Mouse (Mus musculus) heart, adult 2 months (tissue): ENCODE measurements around the gene Usf1. TPM values are rescaled to one million over a fixed set of nuclear protein-coding genes. Genes with fewer than 3 reads are reported as not detected.
A peak's percentile ranks its signal among the peaks of the same experiment; 100 is the strongest.

Source experiments
- DNase-seq, 2 experiments: peaks; one replicate each; pipeline ENCODE4 v3.0.0; 2021
- H3K27ac ChIP-seq: fragments of 200-600 bp; 2 replicates; pipeline ENCODE4 v1.8.1; 2022
- H3K27me3 ChIP-seq: fragments of 200-500 bp; 2 replicates; pipeline ENCODE4 v1.6.1; 2012; ENCODE audit warnings: mild to moderate bottlenecking, low read length, inconsistent platforms, mixed read lengths; ENCODE audit not compliant: control insufficient read depth, insufficient read depth
- H3K36me3 ChIP-seq: fragments of 200-500 bp; 2 replicates; pipeline ENCODE4 v1.6.1; 2012; ENCODE audit warnings: low read length, inconsistent platforms; ENCODE audit not compliant: control insufficient read depth, insufficient read depth
- H3K4me1 ChIP-seq: fragments of 200-500 bp; 2 replicates; pipeline ENCODE4 v1.6.1; 2011; ENCODE audit warnings: low read length; ENCODE audit not compliant: control insufficient read depth, insufficient read depth
- H3K4me3 ChIP-seq: fragments of 200-600 bp; 2 replicates; pipeline ENCODE4 v1.8.1; 2022
- H3K79me2 ChIP-seq: fragments of 200-500 bp; replicated peaks from 2 replicates; pipeline ENCODE4 v1.6.1; 2012; ENCODE audit warnings: mild to moderate bottlenecking, inconsistent platforms, low read length, moderate library complexity, mixed read lengths; ENCODE audit not compliant: control insufficient read depth, insufficient read depth
- H3K9ac ChIP-seq: fragments of 200-500 bp; 2 replicates; pipeline ENCODE4 v1.6.1; 2012; ENCODE audit warnings: low read depth, mild to moderate bottlenecking, control low read depth, inconsistent platforms, low read length, mixed read lengths
- CTCF ChIP-seq: fragments of 200-600 bp; IDR thresholded peaks from 2 replicates; pipeline ENCODE4 v1.8.1; 2022; ENCODE audit warnings: antibody characterized with exemption, mild to moderate bottlenecking, moderate library complexity
- EP300 ChIP-seq: fragments of 200-500 bp; IDR thresholded peaks from 2 replicates; pipeline ENCODE4 v1.6.1; 2011; ENCODE audit warnings: low read depth, low read length, control low read depth; ENCODE audit not compliant: insufficient read depth
- POLR2A ChIP-seq: fragments of 200-500 bp; IDR thresholded peaks from 2 replicates; pipeline ENCODE4 v1.6.1; 2011; ENCODE audit warnings: mild to moderate bottlenecking, low read depth, low read length, control low read depth; ENCODE audit not compliant: insufficient read depth
- WGBS: fragments of 180-500 bp; shearing (Covaris S2); methylation state at CpG from one replicate; pipeline ENCODE4 v1.1.7; 2018; 5-methylcytosine and 5-hydroxymethylcytosine counted together
- intact Hi-C: fragments of 180-260 bp; cut with DNase I; formaldehyde crosslinking; loops from one replicate; pipeline ENCODE4 v1.15.1; 2025
- polyA plus RNA-seq: library from polyadenylated mRNA; depleted of rRNA; stranded (reverse); fragments of >200 nt; gene quantifications from 2 replicates; pipeline ENCODE4 v1.2.3, GENCODE M21; 2012
- total RNA-seq, 2 experiments: library from RNA; stranded (reverse); gene quantifications; 2 replicates each; pipeline ENCODE4 v1.2.3; 2021

The Usf1 gene
- total and polyA plus RNA-seq, 3 experiments = 38.4 to 47.8 (median 46.6) TPM

DNA sequence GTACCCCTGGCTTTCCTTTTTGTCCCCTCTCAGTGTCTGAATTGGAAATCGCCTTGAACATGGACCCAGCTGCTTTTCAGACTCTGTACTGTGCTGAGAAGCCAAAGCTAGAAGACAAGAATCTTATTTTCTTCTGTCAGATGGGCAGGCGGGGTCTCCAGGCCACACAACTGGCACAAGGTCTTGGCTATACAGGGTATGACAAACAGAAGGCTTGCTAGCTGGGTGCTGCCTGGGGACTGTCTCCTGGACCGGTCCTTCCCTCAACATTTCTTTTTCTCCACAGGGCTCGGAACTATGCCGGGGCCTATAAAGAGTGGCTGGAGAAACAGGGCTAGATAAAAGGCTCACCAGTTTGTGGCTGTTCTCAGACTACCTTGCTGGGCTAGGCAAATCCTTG lies 8.8 kb downstream of the Usf1 start:
- Histone ChIP-seq H3K79me2 (no peaks in the 10 kb centered on the region), H3K4me1 (no peaks in the 10 kb centered on the region), H3K4me3 (no peak overlapping the region), H3K27me3 (no peaks in the 10 kb centered on the region), H3K36me3 (no peaks in the 10 kb centered on the region; the same call in 1 of the 2 replicates), H3K27ac (no peak overlapping the region), H3K9ac (no peak overlapping the region)
- intact Hi-C loops = no loop called here
- WGBS = 93% methylated on average over 5 of the region's 5 CpGs
- TF ChIP-seq EP300 = no peak
- TF ChIP-seq CTCF = no peak
- TF ChIP-seq POLR2A = no peak
- DNase-seq = no peak

DNA sequence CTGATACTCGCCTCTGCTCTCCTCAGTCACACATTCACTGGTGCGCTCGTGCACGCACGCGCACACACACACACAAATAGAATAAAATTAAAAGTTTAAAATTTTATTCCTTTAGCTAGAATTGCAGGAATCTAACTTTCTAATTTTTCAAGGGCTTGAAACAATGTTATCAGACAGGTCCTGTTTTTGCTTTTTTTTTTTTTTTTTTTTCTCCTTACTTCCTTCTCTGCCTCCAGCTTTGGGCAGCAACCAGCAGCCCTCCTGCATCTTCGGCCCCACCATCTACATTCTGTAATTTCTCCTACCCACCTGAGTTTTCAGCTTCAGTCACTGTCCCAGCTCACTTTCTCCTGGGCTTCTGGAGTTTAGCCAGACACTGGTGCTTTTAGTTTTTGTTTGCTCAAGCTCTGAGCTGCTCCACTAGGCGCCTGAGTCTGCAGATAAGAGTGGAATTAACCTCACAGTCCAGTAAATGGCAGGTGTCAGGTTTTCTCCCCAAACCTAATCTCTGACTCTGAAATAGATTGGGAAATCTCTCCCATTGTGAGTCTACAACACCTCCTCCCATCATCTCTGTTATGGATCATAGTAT lies 11.5 kb downstream of the Usf1 start:
- WGBS = 77% methylated on average over 8 of the region's 8 CpGs
- TF ChIP-seq EP300 = no peak
- no peak for TF ChIP-seq CTCF
- no peak for TF ChIP-seq POLR2A
- no peak for DNase-seq
- H3K9ac ChIP-seq = no peak overlapping the region
- no peaks in the 10 kb centered on the region; the same call in 1 of the 2 replicates for H3K36me3 ChIP-seq
- no peaks in the 10 kb centered on the region for H3K79me2 ChIP-seq
- no peak overlapping the region for H3K27ac ChIP-seq
- no peak overlapping the region for H3K4me3 ChIP-seq
- H3K27me3 ChIP-seq = no peaks in the 10 kb centered on the region
- intact Hi-C loops = no loop called here
- H3K4me1 ChIP-seq = peaks cover 3% of the 10 kb centered on the region; the same call in 1 of the 2 replicates

DNA sequence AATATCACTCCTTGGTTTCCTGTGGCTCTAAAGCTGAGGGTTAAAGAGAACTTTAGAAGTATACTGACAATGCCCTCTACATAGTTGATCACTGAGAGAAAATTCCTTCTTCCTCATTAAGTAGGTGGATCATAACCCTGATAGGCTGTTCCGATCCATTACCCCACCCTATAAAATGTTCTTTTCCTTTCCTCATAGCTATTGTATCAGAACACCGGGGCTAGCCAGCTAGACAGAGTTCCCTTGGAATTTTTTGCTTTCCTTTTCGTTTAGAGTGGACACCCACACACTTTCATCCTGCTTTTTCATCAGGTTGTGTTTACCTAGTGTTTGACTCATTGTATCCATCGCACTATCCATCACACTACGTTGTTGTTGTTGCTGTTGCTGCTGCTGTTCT lies 13.5 kb downstream of the Usf1 start:
- H3K79me2 ChIP-seq = no peaks in the 10 kb centered on the region
- DNase-seq = no peak
- peaks cover 3% of the 10 kb centered on the region; the same call in 1 of the 2 replicates for H3K4me1 ChIP-seq
- intact Hi-C loops = no loop called here
- no peak overlapping the region for H3K9ac ChIP-seq
- H3K36me3 ChIP-seq = no peaks in the 10 kb centered on the region; the same call in 1 of the 2 replicates
- WGBS = 27% methylated on average over 5 of the region's 5 CpGs
- peak overlapping the region; percentile 4; the same call in 1 of the 2 replicates for H3K27ac ChIP-seq
- H3K4me3 ChIP-seq = no peak overlapping the region
- H3K27me3 ChIP-seq = no peaks in the 10 kb centered on the region
- TF ChIP-seq CTCF (no peak), EP300 (no peak), POLR2A (no peak)

DNA sequence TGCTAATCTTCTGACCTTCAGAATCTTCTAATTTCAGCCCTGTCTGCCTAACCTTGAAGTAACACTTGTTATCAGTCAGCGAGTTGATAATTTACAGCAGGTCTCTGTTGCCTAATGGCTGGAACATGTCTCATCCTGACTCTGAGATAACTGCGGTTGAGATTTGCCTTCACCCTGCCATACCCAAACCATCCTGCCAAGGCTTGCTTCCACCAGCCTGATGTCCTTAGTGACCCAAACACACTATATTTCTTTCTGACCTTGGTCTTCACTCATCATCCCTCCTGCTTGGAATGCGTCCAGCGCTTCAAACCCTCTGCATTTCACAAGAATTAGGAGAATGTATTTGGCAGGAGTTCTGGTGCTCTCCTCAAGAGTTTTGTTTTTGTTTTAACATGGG lies 14.0 kb downstream of the Usf1 start:
- Histone ChIP-seq H3K27ac (peak overlapping the region; percentile 4; the same call in 1 of the 2 replicates), H3K4me1 (peaks cover 3% of the 10 kb centered on the region; the same call in 1 of the 2 replicates), H3K36me3 (no peaks in the 10 kb centered on the region; the same call in 1 of the 2 replicates), H3K27me3 (no peaks in the 10 kb centered on the region), H3K9ac (no peak overlapping the region), H3K79me2 (no peaks in the 10 kb centered on the region), H3K4me3 (no peak overlapping the region)
- peak in 1 of 2 experiments; percentile 40 for DNase-seq
- TF ChIP-seq POLR2A = no peak
- 0 out of 2 replicates have a peak, but pooled peaks have one; percentile 28 for TF ChIP-seq EP300
- 35% methylated on average over 4 of the region's 4 CpGs for WGBS
- intact Hi-C loops = no loop called here

DNA sequence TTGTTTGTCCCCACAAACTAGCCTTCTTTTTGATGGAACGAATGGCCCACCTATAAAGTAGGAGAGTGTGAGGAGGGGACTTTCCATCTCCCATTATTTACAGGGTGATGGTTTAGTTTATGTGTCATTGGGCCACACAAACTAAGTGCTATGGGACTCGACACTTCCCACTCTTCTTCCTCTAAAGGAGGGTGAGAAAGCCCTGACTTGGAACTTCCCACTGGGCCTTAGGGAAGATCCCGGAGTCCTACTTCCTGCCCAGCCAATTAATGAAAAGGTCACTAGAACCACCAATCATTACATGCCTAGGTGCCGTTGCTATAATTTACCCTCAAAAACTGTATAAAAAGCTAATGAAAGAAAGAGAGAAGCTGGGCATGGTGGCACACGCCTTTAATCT lies 21.0 kb downstream of the Usf1 start:
- Histone ChIP-seq H3K79me2 (no peaks in the 10 kb centered on the region), H3K27ac (no peak overlapping the region), H3K4me1 (peaks cover 2% of the 10 kb centered on the region), H3K4me3 (no peak overlapping the region), H3K9ac (no peak overlapping the region), H3K36me3 (no peaks in the 10 kb centered on the region), H3K27me3 (no peaks in the 10 kb centered on the region)
- TF ChIP-seq CTCF = no peak
- TF ChIP-seq EP300 = no peak
- no peak for TF ChIP-seq POLR2A
- DNase-seq = no peak
- WGBS = 66% methylated on average over 5 of the region's 5 CpGs
- intact Hi-C loops = no loop called here

DNA sequence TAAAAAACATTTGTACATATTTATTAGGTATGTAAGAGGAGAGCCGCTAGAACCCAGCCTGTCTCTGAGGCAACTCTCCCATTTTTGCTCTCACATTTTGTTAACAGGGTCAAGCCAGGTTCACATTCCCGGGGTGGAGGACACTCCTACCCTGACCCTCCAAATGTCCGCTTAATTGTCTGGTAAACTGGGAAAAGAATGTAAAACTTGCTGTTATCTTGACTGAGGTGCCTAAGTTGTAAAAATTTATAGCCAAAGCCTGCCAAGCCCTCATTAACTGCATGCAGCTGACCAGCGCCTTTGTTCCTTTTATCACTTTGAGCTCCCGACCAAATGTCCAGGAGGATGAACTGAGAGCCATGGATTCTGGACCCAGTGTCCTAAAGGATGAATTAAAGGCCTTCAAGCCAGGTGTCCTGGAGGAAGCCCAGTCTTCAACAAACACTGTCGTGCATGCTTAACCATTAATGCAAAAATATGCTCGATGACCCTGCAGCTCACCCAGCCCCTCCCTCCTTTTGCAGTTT lies 24.2 kb downstream of the Usf1 start:
- no peak for DNase-seq
- Histone ChIP-seq H3K27ac (no peak overlapping the region), H3K27me3 (no peaks in the 10 kb centered on the region), H3K4me1 (peaks cover 4% of the 10 kb centered on the region), H3K79me2 (no peaks in the 10 kb centered on the region), H3K4me3 (no peak overlapping the region), H3K9ac (no peak overlapping the region), H3K36me3 (no peaks in the 10 kb centered on the region; the same call in 1 of the 2 replicates)
- intact Hi-C loops = loop anchor here (5.0 kb wide), 1 partner anchor 37 kb away; no protein-coding TSS in a partner anchor
- WGBS = 62% methylated on average over 7 of the region's 7 CpGs
- no peak for TF ChIP-seq POLR2A
- TF ChIP-seq EP300 = no peak
- no peak for TF ChIP-seq CTCF
